Mouse (Mus musculus): ENCODE results near the gene Bola2. TPM values are rescaled to one million over a fixed set of nuclear protein-coding genes. Genes with fewer than 3 reads are reported as not detected.
"Not testable (repeated sequence)": the region's sequence is repeated elsewhere in the genome, so short reads cannot be mapped to it uniquely, and the experiment has no call there.

Bola2 gene
- total RNA-seq, 1 experiment from 2014 or later, result 144 TPM

- peak; percentile 57 for ATAC-seq (replicated peaks; ENCODE audit: low read depth, poor library complexity, severe bottlenecking)
Observed at GRCm38 (mm10) chr7:126704121-126704980, 9.2 kb downstream of the Bola2 start.

- ATAC-seq (replicated peaks; ENCODE audit: low read depth, poor library complexity, severe bottlenecking), result peak; percentile 29
Observed at GRCm38 (mm10) chr7:126707442-126708174, 12.4 kb downstream of the Bola2 start, which contains the start of gene Coro1a. Gene Coro1a (minus strand): TSS chr7:126707787.

GRCm38 (mm10) chr7:126708175-126708952 is 13.2 kb downstream of the Bola2 start:
- no peak for ATAC-seq (replicated peaks; ENCODE audit: low read depth, poor library complexity, severe bottlenecking)

GRCm38 (mm10) chr7:126710266-126710665 is 15.1 kb downstream of the Bola2 start:
- ATAC-seq (replicated peaks; ENCODE audit: low read depth, poor library complexity, severe bottlenecking), result peak; percentile 53; the same call in 1 of the 2 replicates

- no peak for ATAC-seq (replicated peaks; ENCODE audit: low read depth, poor library complexity, severe bottlenecking)
Observed at GRCm38 (mm10) chr7:126711910-126712309, 16.7 kb downstream of the Bola2 start.

- no peak for ATAC-seq (replicated peaks; ENCODE audit: low read depth, poor library complexity, severe bottlenecking)
Observed at GRCm38 (mm10) chr7:126715679-126716078, 20.5 kb downstream of the Bola2 start.

- ATAC-seq (replicated peaks; ENCODE audit: low read depth, poor library complexity, severe bottlenecking), result no peak
Observed at GRCm38 (mm10) chr7:126717566-126717965, 22.4 kb downstream of the Bola2 start.

- ATAC-seq (replicated peaks; ENCODE audit: low read depth, poor library complexity, severe bottlenecking), result peak; percentile 36; the same call in 1 of the 2 replicates
Observed at GRCm38 (mm10) chr7:126718787-126719337, 23.7 kb downstream of the Bola2 start.

- peak; percentile 77 for ATAC-seq (replicated peaks; ENCODE audit: low read depth, poor library complexity, severe bottlenecking)
Observed at GRCm38 (mm10) chr7:126721635-126722034, 26.4 kb downstream of the Bola2 start.

GRCm38 (mm10) chr7:126725077-126725476 is 29.9 kb downstream of the Bola2 start:
- ATAC-seq (replicated peaks; ENCODE audit: low read depth, poor library complexity, severe bottlenecking), result peak; percentile 72

- peak; percentile 55; the same call in 1 of the 2 replicates for ATAC-seq (replicated peaks; ENCODE audit: low read depth, poor library complexity, severe bottlenecking)
Observed at GRCm38 (mm10) chr7:126725667-126726066, 30.5 kb downstream of the Bola2 start.

- not testable (repeated sequence) for ATAC-seq (replicated peaks; ENCODE audit: low read depth, poor library complexity, severe bottlenecking)
Observed at GRCm38 (mm10) chr7:126730256-126730789, 35.1 kb downstream of the Bola2 start.

- ATAC-seq (replicated peaks; ENCODE audit: low read depth, poor library complexity, severe bottlenecking), result no peak
Observed at GRCm38 (mm10) chr7:126736122-126736521, 40.9 kb downstream of the Bola2 start.

- ATAC-seq (replicated peaks; ENCODE audit: low read depth, poor library complexity, severe bottlenecking), result no peak
Observed at GRCm38 (mm10) chr7:126739551-126739950, 44.4 kb downstream of the Bola2 start.

- no peak for ATAC-seq (replicated peaks; ENCODE audit: low read depth, poor library complexity, severe bottlenecking)
Observed at GRCm38 (mm10) chr7:126740132-126740735, 45.0 kb downstream of the Bola2 start.

- no peak for ATAC-seq (replicated peaks; ENCODE audit: low read depth, poor library complexity, severe bottlenecking)
Observed at GRCm38 (mm10) chr7:126740977-126741376, 45.8 kb downstream of the Bola2 start.

- no peak for ATAC-seq (replicated peaks; ENCODE audit: low read depth, poor library complexity, severe bottlenecking)
Observed at GRCm38 (mm10) chr7:126741452-126741851, 46.3 kb downstream of the Bola2 start.

- ATAC-seq (replicated peaks; ENCODE audit: low read depth, poor library complexity, severe bottlenecking), result no peak
Observed at GRCm38 (mm10) chr7:126741964-126742482, 46.8 kb downstream of the Bola2 start.

- ATAC-seq (replicated peaks; ENCODE audit: low read depth, poor library complexity, severe bottlenecking), result peak; percentile 75
Observed at GRCm38 (mm10) chr7:126746066-126746465, 50.9 kb downstream of the Bola2 start.

All from common myeloid progenitor, adult 5-6 weeks (primary cell).